Mouse (Mus musculus) hematopoietic stem cell, adult 5-6 weeks (primary cell): ENCODE results near the gene Snapc2. TPM values are rescaled to one million over a fixed set of nuclear protein-coding genes. Genes with fewer than 3 reads are reported as not detected.

Experiments
- ATAC-seq, 2 experiments: fragments of 125-278 bp in 1 of 2; replicated peaks in 1 of 2; 2 replicates each; pipeline ENCODE4 v1.8.0; 2016 to 2017; ENCODE audit warnings: inconsistent platforms in 2 of 2, mild to moderate bottlenecking in 2 of 2, moderate number of reproducible peaks in 2 of 2, low read depth in 1 of 2, moderate TSS enrichment in 1 of 2; ENCODE audit not compliant: low FRiP score in 2 of 2, poor library complexity in 2 of 2, severe bottlenecking in 2 of 2, insufficient read depth in 1 of 2, low TSS enrichment in 1 of 2
- total RNA-seq: library from RNA; stranded (forward); fragments of 172-1452, 232-1000 nt; gene quantifications from 2 replicates; pipeline ENCODE4 v1.2.3, GENCODE M21; 2017

Gene Snapc2
- 12.8 and 13.9 TPM in 2 replicates for total RNA-seq

DNA sequence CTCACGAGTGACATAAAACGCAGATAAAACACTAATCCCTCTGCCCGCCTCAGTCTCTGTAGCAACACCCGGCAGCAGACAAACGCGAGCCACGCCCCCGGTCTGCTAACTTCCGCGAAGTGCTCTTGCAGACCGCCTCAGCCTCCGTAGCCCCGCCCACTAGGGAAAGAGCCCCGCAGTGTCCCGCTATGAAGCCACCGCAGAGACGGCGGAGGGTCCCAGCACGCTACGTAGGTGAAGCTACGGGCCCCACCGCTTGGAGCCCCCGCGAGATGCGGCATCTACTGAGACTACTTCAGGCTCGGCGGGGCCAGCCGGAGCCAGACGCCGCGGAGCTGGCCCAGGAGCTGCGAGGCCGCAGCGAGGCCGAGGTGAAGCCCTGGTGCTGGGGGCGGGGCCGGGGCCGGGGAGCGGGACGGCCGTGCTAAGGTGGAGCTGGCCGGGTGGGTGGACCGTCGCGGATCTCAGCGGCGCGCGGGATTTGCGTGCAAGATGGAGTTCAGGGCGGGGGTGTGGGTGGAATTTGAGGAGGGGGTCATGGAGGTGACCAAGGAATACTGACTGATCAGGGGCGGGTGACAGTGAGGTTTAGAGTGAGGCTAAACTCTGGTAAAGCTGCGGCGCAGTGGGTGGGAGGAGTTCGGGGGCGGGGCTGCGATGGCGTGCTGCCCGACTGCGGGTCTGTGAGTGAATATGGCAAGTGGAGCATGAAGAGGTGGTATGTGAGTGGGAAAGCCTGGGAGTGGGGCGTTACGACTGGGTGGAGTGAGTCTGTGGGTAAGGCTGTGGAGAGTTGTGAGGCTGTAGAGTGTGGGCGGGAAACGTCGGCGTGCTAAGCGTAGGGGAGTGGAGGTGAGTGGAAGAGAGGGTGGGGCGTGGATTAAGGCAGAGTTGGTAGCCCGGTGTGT is at the start of gene Snapc2:
Gene Snapc2 (plus strand): TSS at position 147 of the 908 bp plus-strand sequence.
- ATAC-seq, result peak; percentile 85 to 93

DNA sequence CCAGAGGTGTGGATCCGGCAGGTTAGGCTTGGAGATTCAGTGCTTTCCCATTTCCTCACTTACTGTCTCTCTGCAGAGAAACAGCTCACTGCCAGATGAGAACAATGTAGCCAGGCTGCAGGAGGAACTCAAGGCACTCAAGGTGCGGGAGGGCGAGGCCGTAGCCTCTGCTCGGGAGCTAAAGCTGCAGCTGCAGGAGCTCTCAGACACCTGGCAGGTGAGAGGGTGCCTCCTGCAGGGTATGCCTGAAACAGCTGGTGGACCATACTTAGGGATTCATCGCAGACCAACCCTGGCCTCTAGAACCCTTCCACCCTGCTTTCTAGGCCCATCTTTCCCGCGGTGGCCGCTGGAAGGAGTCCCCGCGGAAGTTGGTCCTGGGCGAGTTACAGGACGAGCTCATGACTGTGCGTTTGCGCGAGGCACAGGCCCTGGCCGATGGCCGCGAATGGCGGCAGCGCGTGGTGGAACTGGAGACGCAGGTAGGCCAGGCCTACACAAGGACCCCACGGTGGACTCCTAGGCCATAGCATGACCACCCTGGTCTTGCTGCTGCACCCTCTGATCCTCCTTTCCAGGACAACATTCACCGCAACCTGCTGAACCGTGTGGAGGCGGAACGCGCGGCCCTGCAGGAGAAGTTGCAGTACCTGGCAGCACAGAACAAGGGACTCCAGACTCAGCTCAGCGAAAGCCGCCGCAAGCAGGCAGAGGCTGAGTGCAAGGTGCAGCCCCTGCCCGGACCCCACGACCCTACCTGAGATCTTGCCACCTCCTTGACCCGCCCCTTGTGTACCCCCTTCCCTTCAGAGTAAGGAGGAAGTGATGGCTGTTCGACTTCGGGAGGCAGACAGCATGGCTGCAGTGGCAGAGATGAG is 47.4 kb upstream of the Snapc2 start:
- no peak for ATAC-seq

DNA sequence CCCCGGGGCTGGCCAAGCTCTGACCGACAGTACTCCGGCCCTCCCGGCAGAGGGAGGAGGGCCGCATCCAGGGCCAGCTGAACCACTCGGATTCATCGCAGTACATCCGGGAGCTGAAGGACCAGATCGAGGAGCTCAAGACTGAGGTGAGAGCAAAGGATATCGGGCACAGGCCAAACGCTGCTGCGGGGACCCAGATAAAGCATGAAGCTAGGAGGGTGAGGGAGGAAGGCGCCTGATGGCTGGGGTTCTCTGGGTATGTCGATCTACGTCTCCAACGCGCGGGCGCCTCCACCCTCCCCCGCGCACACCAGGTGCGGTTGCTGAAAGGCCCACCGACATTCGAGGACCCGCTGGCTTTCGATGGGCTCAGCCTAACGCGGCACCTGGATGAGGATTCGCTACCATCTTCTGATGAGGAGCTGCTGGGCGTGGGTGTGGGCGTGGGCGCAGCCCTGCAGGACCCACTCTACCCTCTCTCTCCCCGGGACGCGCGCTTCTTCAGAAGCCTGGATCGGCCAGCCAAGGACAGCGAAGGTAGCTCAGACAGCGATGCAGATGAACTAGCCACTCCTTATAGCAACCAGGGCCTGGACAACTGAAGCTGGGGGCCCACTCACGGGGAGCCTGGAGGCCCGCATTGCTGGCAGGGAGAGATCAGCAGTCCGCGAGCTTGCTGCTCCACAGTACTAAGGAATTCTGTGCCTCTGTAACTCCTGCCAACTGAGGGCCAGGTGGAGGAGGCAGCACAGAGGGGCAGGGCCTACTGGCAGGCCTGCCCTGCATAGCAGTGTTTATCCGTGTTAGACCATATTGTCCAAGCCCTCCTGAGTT is 46.5 kb upstream of the Snapc2 start:
- ATAC-seq, result no peak

DNA sequence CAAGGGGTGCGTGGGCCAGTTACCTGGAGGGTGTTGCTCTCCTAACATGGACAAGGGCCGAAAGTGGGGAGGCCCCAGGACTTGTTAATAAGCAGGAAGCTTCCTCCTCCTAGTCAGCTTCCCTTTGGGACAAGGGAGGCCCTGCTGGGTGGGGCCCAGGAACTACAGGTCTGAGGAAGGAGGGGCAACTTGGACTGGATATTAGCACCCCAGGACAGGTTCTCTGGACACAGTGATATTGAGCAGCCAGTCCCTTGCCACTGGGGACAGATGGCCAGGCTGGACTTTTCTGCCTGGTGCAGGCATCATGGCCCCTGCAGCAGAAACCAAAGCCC is 45.9 kb upstream of the Snapc2 start:
- ATAC-seq, result no peak

DNA sequence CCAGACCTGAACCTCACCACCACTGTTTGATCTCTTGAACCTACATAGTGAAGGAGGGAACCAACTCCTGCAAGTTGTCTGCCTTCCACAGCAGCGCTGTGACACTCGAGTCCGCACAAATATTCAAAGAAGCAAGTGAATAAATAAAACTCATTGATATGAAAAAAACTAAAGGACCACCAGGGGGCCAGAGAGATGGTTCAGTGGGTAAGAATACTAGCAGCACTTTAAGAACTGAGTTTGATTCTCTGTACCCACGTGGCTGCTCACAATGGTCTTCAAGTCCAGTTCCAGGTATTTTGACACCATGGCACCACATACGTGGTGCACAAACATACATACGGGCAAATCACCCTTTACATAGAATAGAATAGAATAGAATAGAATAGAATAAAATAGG is 41.8 kb upstream of the Snapc2 start:
- no peak for ATAC-seq

DNA sequence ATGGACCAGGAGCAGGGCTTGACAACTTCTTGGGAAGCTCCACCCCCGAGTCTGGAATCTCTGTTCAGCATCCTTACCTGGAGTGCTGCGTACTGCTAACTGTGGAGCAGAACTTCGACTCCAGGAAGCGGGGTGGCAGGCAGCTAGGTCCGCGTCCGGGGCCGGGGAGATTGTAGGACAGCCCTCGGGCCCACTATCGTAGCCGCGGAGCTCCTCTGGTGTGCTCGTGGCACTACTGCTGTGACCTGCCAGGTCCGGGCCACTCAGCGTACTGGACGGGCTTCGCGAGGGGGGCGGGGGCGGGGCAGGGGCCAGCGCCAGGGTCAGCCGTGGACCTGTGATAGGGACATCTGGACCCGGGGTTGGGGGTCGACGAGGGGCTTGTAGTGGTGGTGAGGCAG is 40.1 kb upstream of the Snapc2 start:
- ATAC-seq, result 0 out of 4 replicates have a peak, but pooled peaks of 1 of the 2 experiments have one; percentile 4

DNA sequence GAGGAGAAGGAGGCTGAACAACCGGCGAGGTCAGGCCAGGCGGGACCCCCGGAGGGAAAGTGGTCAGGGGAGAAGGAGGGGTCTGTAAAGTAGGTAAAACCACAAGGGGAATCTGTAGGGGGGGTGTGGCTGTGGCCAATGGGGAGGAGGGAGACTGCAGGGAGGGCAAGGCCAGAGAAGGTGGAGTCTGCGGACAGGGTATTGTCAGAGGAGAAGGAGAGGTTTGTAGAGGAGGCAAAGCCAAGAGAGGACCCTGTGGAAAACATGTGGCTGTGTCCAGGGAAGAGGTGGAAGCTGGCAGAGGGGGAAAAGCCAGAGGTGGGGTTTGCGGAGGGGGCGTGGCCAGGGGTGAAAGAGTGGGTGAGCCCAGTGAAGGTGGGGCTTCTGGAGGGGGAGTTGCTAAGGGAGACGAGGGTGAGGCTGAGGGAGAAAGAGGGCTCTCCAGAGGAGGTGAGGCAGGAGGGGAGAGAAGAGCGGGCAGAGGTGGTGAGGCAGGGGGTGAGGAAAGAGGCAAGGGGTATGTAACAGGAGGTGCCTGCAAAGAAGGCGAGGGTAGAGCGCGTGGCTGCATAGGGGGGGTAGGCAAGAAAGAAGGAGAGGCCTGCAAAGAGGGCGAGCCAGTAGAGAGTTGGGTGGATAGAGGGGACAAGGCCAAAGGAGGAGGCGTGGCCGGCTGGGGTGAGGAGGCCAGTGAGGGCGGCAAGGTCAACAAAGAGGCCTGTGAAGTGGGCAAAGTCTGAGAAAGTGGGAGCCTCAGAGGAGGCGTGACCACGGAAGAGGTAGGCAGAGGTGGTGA is 39.5 kb upstream of the Snapc2 start:
- ATAC-seq, result peak; percentile 40 to 52

DNA sequence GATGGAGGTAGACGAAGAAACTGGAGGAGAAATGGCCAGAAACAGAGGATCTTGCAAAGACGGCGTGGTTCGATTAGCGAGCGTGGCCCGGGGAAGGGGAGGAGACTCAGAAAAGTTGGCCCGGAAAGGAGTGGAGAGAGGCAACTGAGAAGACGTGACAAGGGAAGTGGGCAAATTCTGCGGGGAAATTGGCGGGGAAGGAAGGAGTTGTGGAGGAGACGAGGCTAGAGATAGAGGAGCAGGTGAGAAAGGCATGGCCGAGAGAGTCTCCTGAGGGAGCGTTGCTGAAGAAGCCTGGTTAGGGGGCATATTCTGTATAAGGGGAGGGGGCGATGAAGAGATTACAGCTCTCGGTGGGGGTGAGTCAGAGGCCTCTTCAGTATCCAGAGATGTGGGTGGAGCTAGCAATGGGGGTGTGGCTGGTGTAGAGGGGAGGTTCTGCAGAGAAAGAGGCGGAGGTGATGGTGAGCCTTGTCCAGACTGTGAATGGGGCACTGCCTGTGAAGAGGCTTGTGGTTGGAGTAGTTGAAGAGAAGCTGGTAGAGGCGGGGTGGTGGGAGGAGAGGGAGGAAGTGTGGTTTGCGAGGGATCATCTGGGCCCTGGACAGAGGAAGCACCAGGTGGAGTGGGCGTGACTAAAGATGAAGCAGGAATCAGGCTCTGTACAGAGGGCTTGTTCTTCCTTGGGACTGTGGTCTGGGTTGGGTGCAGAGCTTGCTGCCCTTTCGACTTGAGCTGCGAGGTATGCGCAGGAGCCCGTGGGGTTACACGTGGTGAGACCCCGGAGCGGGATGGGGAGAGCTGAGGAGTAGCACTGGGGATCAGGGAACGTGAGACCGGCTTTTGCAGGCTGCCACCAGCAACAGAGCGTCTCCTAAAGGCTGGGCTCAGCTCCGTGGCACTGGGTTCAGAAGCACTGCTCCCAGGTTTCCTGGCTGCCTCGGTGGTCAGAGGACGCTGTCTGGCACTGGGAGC is 38.6 kb upstream of the Snapc2 start:
- ATAC-seq, result peak; percentile 76 to 81

DNA sequence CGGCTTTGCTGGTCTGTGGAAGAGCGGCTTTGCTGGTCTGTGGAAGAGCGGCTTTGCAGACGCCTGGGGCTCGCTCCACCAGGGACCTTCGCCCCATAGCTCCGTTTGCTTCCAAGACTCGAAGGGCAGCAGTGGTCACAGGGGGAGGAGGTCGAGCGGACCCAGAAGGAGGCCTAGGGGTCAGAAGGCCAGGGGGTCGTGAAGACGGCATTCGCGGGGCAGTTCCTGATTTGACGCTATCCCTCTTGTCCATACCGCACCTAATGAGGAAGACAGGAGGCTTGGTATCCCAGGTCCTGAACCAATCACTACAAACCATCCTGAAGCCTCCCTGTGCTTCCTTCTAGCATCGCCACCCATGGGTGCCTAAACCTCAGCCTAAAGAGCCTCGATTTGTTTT is 36.6 kb upstream of the Snapc2 start:
- no peak for ATAC-seq

DNA sequence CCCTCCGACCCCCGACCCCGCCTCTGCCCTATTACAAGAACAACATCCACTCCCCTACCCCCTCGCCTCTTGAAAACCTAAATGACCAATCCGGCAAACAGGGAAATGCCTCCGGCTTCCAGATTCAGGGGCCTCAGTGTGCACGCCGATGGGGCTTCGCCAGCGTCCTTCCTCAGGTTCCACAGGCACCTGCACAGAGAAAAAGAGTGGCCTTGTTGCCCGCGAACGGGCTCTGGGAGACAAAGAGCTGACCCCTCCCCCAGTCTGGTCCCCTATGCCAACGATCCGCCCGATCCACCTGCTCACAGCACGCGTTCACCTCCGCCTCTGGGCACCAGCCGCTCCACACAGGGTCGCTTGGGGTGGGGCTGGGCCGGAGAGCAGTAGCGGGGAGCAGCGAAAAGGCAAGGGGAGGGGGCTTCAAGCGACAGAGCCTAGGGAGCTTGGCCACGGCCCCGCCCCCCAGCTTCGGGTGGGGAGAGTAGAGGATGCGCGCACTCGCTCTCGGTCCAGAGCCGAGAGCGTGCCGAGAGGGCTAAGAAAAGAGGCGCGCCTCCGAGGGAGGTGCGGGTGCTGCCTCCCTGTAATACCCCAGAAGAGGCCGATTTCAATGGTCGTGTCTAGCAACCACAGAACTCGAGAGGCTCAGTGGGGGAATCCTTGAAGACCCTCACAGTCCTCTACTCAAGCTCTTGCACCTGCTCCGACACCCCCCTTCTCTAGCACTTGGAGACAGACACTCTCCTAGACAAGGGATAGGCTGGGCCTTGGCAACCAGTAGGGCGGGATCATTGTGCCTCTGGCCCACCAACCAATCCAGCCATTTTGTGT is 35.9 kb upstream of the Snapc2 start, which contains the start of gene Prr36:
Gene Prr36 (minus strand): TSS at position 669 of the 831 bp plus-strand sequence.
- no peak for ATAC-seq

DNA sequence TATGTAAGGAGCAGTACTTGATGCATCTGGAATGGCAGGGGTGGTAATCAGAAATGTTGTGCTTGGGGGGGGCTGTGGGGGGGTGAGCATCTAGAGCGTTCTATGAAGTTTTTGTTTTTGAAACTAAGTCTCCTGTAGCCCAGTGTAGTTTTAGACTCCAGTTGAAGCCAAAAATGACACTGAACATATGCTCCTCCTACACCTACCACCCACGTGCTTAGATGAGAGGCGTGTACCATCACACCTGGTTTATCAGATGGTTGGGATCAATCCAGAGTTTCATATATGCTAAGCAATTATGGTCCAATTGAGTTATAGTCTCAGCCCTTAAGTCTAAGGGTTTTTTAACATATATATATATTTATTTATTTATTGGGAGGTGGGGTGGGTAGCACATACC is 33.3 kb upstream of the Snapc2 start:
- ATAC-seq, result no peak

DNA sequence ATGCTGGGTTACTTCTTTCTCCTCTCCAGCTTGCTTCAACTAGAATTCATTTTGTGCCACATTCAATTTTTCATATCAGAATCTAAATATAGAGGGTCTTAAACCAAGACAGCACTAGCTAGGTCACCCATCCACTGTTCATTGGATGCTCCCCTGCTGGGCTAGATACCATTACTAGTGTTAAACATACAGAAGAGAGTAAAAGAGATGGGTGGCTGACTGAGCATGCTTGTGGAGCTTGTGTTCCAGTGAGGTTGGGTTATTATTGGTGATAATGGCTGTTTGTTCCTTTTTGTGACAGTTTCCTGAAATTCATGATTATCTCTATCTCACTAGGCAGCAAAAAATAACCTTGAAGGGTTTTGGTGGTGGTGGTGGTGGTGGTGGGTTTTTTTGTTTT is 30.8 kb upstream of the Snapc2 start:
- no peak for ATAC-seq

DNA sequence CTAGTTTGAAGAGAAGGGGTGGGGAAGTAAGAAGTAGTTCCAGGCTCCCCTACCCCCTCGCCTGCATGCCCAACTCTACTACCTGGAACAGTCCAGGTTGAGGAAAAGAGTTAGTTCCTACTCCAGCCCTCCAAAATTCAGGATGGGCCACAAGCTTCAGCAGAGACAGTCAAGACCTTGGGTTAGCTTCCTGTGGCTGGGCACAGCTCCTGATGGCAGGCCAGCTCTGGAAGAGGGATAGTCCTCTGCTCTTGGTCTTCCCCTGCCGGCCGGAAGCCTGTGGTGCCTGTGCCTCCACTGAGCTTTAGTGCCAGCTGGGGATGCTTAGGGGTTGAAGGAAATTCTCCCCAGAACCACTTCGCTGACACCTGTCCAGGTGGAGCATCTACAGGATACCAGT is 26.6 kb upstream of the Snapc2 start:
- peak; percentile 27 to 42; a peak in 1 of 4 replicates for ATAC-seq

DNA sequence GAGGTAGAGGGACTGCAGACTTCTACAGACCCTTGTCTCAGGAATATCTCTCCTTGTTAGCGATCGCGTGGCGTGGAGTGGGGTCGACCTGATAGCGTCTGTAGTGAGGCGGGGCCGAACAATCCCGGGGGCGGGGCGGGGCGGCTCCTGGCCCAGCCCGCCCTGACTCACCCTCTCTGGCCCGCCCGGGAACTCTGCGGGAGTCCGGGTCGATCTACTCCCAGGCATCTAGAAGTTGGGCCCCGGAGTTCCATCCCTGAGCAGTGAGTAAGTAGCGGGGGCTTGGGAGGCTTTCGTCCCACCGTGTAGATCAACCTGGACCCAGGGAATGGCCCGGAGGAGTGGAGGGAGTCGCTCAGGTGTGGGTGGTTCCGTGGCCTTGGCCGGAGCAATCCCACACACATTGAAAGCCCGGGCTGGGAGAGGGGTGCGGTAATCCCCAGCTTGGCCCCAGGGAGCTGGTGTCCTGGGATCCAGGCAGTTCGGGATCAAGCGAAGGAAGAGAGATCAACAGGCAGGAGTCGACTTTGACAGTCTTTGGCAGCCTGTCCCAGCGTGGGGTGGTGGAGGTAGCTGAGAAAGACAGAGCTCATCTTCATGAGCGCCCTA is 26.0 kb upstream of the Snapc2 start, which contains the start of gene Lrrc8e:
Gene Lrrc8e (plus strand): TSS at position 89 of the 609 bp plus-strand sequence.
- ATAC-seq, result peak; percentile 40 to 59; a peak in 3 of 4 replicates
